Mouse (Mus musculus) intestine, embryonic 14.5 days (tissue): Measurements from ENCODE around the gene Arrb1. TPM values are rescaled to one million over a fixed set of nuclear protein-coding genes. Genes with fewer than 3 reads are reported as not detected.

Experiments used
- ATAC-seq: fragments of 200-750 bp; cut with Nextera tagmentation; replicated peaks from 2 replicates; pipeline ENCODE4 v1.8.0; 2017; ENCODE audit warnings: low read depth, moderate number of reproducible peaks, moderate TSS enrichment, moderate library complexity; ENCODE audit not compliant: low FRiP score, low TSS enrichment
- DNase-seq: peaks from one replicate; pipeline ENCODE4 v3.0.0-alpha.2; 2018; ENCODE audit warnings: low spot score
- H3K27ac ChIP-seq: fragments of 300-500 bp; sonication (generic); 2 replicates; pipeline ENCODE4 v1.5.1; 2014; ENCODE audit warnings: low read depth, mild to moderate bottlenecking, control low read depth
- H3K27me3 ChIP-seq: fragments of 300-500 bp; sonication (generic); replicated peaks from 2 replicates; pipeline ENCODE4 v1.6.1; 2014; ENCODE audit warnings: low read length, control low read depth; ENCODE audit not compliant: control insufficient read depth, insufficient read depth
- H3K36me3 ChIP-seq: fragments of 300-500 bp; sonication (generic); 2 replicates; pipeline ENCODE4 v1.6.1; 2014; ENCODE audit warnings: low read length, control low read depth; ENCODE audit not compliant: control insufficient read depth, insufficient read depth
- H3K4me1 ChIP-seq: fragments of 300-500 bp; sonication (generic); replicated peaks from 2 replicates; pipeline ENCODE4 v1.6.1; 2014; ENCODE audit warnings: low read length, control low read depth, mixed read lengths; ENCODE audit not compliant: control insufficient read depth, insufficient read depth
- H3K4me2 ChIP-seq: fragments of 300-500 bp; sonication (generic); 2 replicates; pipeline ENCODE4 v1.6.1; 2014; ENCODE audit warnings: low read length
- H3K4me3 ChIP-seq: fragments of 300-500 bp; sonication (generic); 2 replicates; pipeline ENCODE4 v1.5.1; 2014; ENCODE audit warnings: low read depth, low read length, control low read depth, mixed read lengths
- H3K9ac ChIP-seq: fragments of 300-500 bp; sonication (generic); 2 replicates; pipeline ENCODE4 v1.6.1; 2014; ENCODE audit warnings: mild to moderate bottlenecking, low read length
- H3K9me3 ChIP-seq: fragments of 300-500 bp; sonication (generic); 2 replicates; pipeline ENCODE4 v1.6.1; 2016; ENCODE audit warnings: low read length, control low read depth; ENCODE audit not compliant: control insufficient read depth
- WGBS: fragments of 180-500 bp; shearing (Covaris S2); extraction: QIAGEN DNeasy Blood & Tissue Kit; methylation state at CpG from one replicate; pipeline ENCODE4 v1.1.7; 2014; 5-methylcytosine and 5-hydroxymethylcytosine counted together
- polyA plus RNA-seq: library from polyadenylated mRNA; unstranded; fragments of >200 nt; fragmentation: Nextera tagmentation; extraction: Ambion mirVana; gene quantifications from 2 replicates; pipeline ENCODE4 v1.2.1, GENCODE M21; 2014

Arrb1 gene
- polyA plus RNA-seq, 1 experiment from 2014 or later: 5.3 TPM

- 89% methylated on average over 3 of the region's 3 CpGs for WGBS
- no peaks in the 10 kb centered on the region for H3K4me1 ChIP-seq
- no peak overlapping the region for H3K27ac ChIP-seq
- ATAC-seq (no peak), DNase-seq (no peak)
- H3K9me3 ChIP-seq: no peaks in the 10 kb centered on the region
- no peak overlapping the region for H3K9ac ChIP-seq
- H3K4me3 ChIP-seq: no peak overlapping the region
- no peak overlapping the region for H3K4me2 ChIP-seq
- peaks cover 46% of the 10 kb centered on the region for H3K36me3 ChIP-seq
- no peaks in the 10 kb centered on the region for H3K27me3 ChIP-seq
Measured at GRCm38 (mm10) chr7:99592669-99593068, 57.4 kb downstream of the Arrb1 start.

GRCm38 (mm10) chr7:99593868-99594803 is 58.9 kb downstream of the Arrb1 start:
- Histone ChIP-seq H3K36me3 (peaks cover 39% of the 10 kb centered on the region), H3K4me3 (no peak overlapping the region), H3K4me1 (no peaks in the 10 kb centered on the region), H3K27ac (no peak overlapping the region), H3K9ac (no peak overlapping the region), H3K4me2 (no peak overlapping the region), H3K27me3 (no peaks in the 10 kb centered on the region), H3K9me3 (no peaks in the 10 kb centered on the region)
- ATAC-seq (no peak), DNase-seq (no peak)
- WGBS: 86% methylated on average over 15 of the region's 15 CpGs

GRCm38 (mm10) chr7:99598722-99599121 is 63.5 kb downstream of the Arrb1 start:
- no peak for ATAC-seq
- H3K27me3 ChIP-seq: no peaks in the 10 kb centered on the region
- H3K9me3 ChIP-seq: no peaks in the 10 kb centered on the region
- no peak overlapping the region for H3K4me3 ChIP-seq
- H3K4me2 ChIP-seq: no peak overlapping the region
- H3K27ac ChIP-seq: no peak overlapping the region
- no peak for DNase-seq
- no peak overlapping the region for H3K9ac ChIP-seq
- no peaks in the 10 kb centered on the region for H3K4me1 ChIP-seq
- H3K36me3 ChIP-seq: peaks cover 53% of the 10 kb centered on the region
- 75% methylated on average over 4 of the region's 4 CpGs for WGBS

GRCm38 (mm10) chr7:99603875-99604662 is 68.8 kb downstream of the Arrb1 start:
- 83% methylated on average over 8 of the region's 8 CpGs for WGBS
- no peak for DNase-seq
- no peak for ATAC-seq
- H3K9me3 ChIP-seq: no peaks in the 10 kb centered on the region
- H3K36me3 ChIP-seq: peaks cover 28% of the 10 kb centered on the region
- no peak overlapping the region for H3K27ac ChIP-seq
- H3K27me3 ChIP-seq: no peaks in the 10 kb centered on the region
- H3K4me2 ChIP-seq: no peak overlapping the region
- no peak overlapping the region for H3K4me3 ChIP-seq
- no peak overlapping the region for H3K9ac ChIP-seq
- no peaks in the 10 kb centered on the region for H3K4me1 ChIP-seq

- no peak for DNase-seq
- Histone ChIP-seq H3K4me2 (no peak overlapping the region), H3K4me1 (no peaks in the 10 kb centered on the region), H3K9me3 (no peaks in the 10 kb centered on the region), H3K36me3 (peaks cover 24% of the 10 kb centered on the region), H3K27ac (no peak overlapping the region), H3K4me3 (no peak overlapping the region), H3K27me3 (no peaks in the 10 kb centered on the region), H3K9ac (no peak overlapping the region)
- ATAC-seq: no peak
- 93% methylated on average over 2 of the region's 2 CpGs for WGBS
Measured at GRCm38 (mm10) chr7:99605058-99605457, 69.8 kb downstream of the Arrb1 start.

GRCm38 (mm10) chr7:99606303-99606702 is 71.0 kb downstream of the Arrb1 start:
- Histone ChIP-seq H3K27ac (no peak overlapping the region), H3K9me3 (no peaks in the 10 kb centered on the region), H3K4me3 (no peak overlapping the region), H3K4me1 (no peaks in the 10 kb centered on the region), H3K27me3 (no peaks in the 10 kb centered on the region), H3K4me2 (no peak overlapping the region), H3K36me3 (peaks cover 11% of the 10 kb centered on the region), H3K9ac (no peak overlapping the region)
- no peak for ATAC-seq
- WGBS: 89% methylated on average over 11 of the region's 11 CpGs
- no peak for DNase-seq

- H3K4me3 ChIP-seq: no peak overlapping the region
- H3K4me2 ChIP-seq: no peak overlapping the region
- DNase-seq: no peak
- WGBS: 86% methylated on average over 3 of the region's 3 CpGs
- H3K36me3 ChIP-seq: peaks cover 7% of the 10 kb centered on the region
- no peaks in the 10 kb centered on the region for H3K4me1 ChIP-seq
- no peaks in the 10 kb centered on the region for H3K27me3 ChIP-seq
- H3K9me3 ChIP-seq: no peaks in the 10 kb centered on the region
- no peak overlapping the region for H3K27ac ChIP-seq
- ATAC-seq: no peak
- no peak overlapping the region for H3K9ac ChIP-seq
Measured at GRCm38 (mm10) chr7:99606766-99607165, 71.5 kb downstream of the Arrb1 start.

GRCm38 (mm10) chr7:99607632-99608031 is 72.4 kb downstream of the Arrb1 start:
- peaks cover under 1% of the 10 kb centered on the region; the same call in 1 of the 2 replicates for H3K36me3 ChIP-seq
- H3K27me3 ChIP-seq: no peaks in the 10 kb centered on the region
- H3K27ac ChIP-seq: no peak overlapping the region
- WGBS: 63% methylated on average over 2 of the region's 2 CpGs
- ATAC-seq (no peak), DNase-seq (no peak)
- H3K9me3 ChIP-seq: no peaks in the 10 kb centered on the region
- H3K9ac ChIP-seq: no peak overlapping the region
- no peaks in the 10 kb centered on the region for H3K4me1 ChIP-seq
- no peak overlapping the region for H3K4me3 ChIP-seq
- H3K4me2 ChIP-seq: no peak overlapping the region
